Mouse (Mus musculus) C3H10T1/2 (cell line): ENCODE measurements around the gene Zfp689. TPM values are rescaled to one million over a fixed set of nuclear protein-coding genes. Genes with fewer than 3 reads are reported as not detected.

Experiments used
- polyA plus RNA-seq, 2 experiments: library from polyadenylated mRNA; unstranded; fragments of >200 nt; fragmentation: generic; extraction: Trizol; gene quantifications; one replicate each; pipeline ENCODE4 v1.2.1; 2012; ENCODE audit warnings: missing spikeins in 2 of 2

Gene Zfp689
- 1 to 10 TPM; 2.5 to 3.3 TPM for polyA plus RNA-seq

DNA sequence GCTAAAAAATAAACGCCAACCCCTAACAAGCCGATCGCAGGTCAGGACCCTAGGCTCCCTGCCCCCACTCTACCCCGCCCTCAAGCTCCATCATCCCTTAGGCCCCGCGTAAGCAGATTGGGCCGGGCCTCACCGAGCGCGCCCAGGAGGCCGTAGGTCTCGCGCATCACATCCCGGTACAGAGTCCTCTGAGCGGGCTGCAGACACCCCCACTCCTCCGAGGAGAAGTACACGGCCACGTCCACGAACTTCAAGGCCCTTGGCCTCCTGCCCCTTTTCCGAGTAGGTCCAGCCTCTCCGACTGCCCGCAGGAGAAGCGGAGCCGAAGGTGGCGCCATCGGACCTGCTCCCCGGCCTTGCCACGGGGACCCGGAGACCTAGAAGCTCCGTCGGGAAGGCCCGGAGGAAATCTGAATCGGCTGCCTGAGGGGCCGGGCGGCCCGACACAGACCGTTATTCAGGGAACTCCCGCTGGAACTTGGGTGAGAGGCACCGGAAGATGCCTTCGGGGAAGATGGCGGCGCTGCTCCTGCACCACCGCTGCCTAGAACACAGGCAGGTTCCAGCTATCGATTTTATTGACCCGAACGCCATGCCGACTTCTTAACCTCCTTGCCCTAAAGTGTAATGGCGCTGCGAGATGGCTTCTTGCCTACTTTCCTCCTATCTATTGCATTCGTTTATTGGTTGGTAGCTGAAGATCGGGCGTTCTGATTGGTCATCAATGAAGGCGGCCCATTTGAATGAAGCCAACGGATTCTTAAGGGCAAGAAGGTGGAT, at the start of gene Zfp689:
Zfp689 (minus strand) TSS at position 638 of the 780 bp plus-strand sequence.

DNA sequence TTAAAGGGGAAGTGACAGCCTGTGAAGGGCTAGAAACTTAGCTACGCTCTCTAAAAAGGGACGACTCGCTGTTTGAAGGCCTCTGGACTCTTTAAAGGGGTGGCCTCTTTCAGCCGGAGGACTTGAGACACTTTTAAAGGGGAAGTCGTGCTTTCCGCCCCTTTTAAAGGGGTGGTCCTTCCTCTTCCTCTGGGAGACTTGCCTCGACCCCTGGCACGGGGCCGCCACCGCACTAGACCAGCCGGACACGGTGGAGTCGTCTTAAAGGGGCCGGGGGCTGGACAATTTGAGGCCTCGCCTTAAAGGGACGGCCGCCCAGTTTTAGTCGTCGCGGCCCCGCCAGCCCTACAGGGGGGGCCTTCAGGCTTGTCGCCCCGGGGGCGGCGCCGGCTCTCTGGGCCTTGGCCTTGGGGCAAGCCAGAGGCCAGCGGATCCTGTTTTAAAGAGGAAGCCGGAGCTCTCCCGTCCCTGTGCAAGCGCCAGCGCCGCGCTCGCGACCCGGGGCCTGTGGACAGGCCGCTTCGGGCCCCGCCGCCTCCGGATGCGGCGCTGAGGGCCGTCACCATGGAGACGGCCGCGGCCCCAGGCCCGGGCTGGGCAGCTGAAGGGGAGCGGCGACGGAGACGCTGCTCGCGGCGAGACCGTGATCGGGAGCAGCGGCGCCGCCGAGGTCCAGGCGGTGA, 29.8 kb upstream of the Zfp689 start, which contains the start of gene Fbrs:
Fbrs (plus strand) TSS at position 565 of the 683 bp plus-strand sequence.

DNA sequence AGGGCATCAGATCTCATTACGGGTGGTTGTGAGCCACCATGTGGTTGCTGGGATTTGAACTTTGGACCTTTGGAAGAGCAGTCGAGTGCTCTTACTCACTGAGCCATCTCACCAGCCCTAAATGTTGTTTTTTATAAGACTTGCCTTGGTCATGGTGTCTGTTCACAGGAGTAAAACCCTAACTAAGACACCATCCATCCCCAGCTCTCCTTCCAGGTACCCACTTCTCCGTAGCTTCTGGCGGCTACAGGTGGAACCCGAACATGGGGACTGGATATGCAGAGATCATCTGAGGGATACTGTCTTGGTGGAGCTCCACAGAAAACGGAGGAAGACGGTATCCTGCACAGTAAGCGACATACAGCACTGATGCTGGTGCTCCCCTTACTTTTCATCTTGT, 10.4 kb upstream of the Zfp689 start, which contains the start of gene Prr14:
Prr14 (plus strand) TSS at position 301 of the 400 bp plus-strand sequence.

DNA sequence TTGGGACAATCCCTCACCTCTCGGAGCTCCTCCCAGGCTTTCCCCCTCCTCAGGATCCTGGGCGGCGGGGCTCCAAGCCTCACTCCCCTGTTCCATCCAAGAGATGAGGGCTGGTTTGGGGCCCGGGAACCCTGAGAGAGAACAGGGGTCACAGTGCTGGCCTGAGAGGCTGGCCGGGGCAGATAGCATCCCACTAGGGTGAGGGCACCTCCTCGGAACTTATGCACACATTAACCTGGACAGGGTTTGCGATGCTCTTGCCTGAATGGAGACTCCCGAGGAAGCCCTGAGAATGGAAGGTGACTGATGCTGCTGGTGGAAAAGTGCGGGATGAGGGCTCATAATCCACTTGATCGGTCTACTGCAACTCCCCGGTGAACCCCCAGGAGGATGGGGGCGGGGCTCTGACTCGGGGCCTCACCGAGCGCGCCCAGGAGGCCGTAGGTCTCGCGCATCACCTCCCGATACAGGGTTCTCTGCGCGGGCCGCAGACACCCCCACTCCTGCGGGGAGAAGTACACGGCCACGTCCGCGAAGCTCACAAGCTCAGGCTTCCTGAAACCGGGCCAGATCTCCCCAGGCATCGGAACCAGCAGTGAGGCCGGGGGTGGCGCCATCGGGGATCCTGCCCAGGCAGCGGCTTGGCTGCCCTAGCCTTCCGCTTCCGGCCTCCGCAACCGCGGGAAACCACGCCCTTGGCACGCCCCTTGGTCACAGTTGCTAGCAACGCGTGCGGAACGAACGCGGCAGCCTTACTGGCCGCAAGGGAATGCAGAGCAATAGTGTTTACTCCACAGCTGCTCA, 27.4 kb downstream of the Zfp689 start, which contains the start of gene Zfp688:
Zfp688 (minus strand) TSS at position 681 of the 804 bp plus-strand sequence.

DNA sequence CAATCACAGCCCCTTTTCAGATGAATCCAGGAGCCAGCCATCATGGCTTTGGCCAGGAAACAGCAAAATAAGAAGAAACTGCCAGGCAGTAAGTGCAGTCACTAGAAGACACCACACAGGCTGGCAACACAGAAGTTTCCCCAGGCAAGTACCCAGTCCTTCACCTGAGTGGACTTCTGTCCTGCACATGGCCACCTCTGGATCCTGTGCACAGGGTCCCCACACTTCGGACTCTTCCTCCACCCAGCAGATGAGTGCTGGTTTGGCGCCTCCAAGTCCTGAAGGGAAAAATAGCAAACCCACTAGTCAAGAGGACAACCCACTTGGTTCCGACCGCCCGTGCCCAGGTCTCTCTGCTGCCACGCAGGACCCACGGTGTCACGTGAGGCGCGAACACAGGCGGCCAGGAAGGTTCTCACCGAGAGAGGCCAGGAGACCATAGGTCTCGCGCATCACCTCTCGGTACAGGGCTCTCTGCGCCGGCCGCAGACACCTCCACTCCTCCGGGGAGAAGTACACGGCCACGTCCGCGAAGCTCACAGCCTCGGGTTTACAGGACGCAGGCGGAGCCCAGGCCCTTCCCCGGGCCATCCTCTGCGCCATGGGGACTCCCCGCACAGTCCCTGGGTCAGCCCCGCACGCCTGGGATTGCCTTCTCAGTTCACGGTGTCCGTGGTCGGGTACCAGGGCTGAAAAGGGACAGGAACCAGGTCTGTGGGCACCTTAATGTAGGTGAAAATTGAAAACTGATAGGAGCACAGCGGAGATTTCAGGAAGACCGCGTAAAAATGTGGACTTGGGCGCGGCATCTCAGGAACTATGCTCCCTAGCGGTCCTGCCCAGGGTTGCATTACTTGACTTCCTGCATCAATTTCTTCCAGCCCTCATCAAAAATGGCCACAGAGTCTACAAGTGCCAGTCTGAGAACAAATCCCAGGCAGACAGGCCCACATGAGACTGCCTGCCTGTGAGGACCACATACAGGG, 42.7 kb downstream of the Zfp689 start, which contains the start of gene Zfp764:
Zfp764 (minus strand) TSS at position 821 of the 986 bp plus-strand sequence.

DNA sequence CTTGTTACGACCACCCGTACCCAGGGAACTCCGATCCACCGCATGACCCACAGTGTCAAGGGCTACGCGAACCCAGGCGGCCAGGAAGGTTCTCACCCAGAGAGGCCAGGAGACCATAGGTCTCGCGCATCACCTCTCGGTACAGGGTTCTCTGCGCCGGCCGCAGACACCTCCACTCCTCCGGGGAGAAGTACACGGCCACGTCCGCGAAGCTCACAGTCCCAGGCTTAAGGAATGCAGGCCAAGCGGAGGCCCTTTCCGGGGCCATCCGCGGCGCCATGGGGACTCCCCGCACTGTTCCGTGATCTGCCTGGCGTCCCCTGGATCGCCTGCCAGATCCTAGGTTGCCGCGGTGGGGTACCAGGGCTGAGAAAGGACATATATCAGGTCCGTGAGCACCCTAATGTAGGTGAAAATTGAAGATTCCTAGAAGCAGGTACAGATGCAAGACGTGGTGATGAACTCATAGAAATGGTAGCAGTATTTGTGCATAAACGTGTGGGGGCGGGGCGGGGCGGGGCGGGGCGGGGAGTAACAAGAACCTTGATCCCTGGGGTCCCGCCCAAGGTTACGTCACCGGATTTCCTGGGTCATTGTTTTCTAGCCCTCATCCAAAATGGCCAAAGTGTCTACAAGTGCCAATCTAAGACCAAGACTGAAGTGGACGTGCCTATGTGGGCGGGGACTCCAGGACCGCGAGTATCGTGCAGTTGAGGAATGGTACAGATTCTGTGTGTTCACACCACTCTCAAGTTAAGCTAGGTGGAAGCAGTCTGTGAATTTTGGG, 55.6 kb downstream of the Zfp689 start, which contains the start of gene E430018J23Rik:
E430018J23Rik (minus strand) TSS at position 473 of the 787 bp plus-strand sequence.

Other genes starting within 250 kb of the Zfp689 start
- 10 to 100 TPM; 29.3 to 41.2 TPM for gene Tbc1d10b, start 240.7 kb downstream of the Zfp689 start, polyA plus RNA-seq
- 1 to 10 TPM in 1 of 2 experiments, under 1 TPM in 1; 0.81 to 2.0 TPM for gene Mylpf, start 240.3 kb downstream of the Zfp689 start, polyA plus RNA-seq
- gene Zfp553, start 216.1 kb downstream of the Zfp689 start, polyA plus RNA-seq, result 10 to 100 TPM; 10.4 to 16.5 TPM
- 1 to 10 TPM; 2.3 to 7.7 TPM for gene Sept1, start 216.0 kb downstream of the Zfp689 start, polyA plus RNA-seq
- gene Zfp771, start 204.9 kb downstream of the Zfp689 start, polyA plus RNA-seq, result 10 to 100 TPM; 53.6 to 86.7 TPM
- gene Dctpp1, start 188.4 kb downstream of the Zfp689 start, polyA plus RNA-seq, result 100 to 1,000 TPM in 1 of 2 experiments, 10 to 100 TPM in 1; 89.3 to 405 TPM
- 10 to 100 TPM; 11.8 to 13.4 TPM for gene Sephs2, start 175.1 kb downstream of the Zfp689 start, polyA plus RNA-seq
- gene Itgal, start 152.9 kb downstream of the Zfp689 start, polyA plus RNA-seq, result under 1 TPM in 1 of 2 experiments, not detected in 1; 0.18 TPM
- gene Zfp768, start 103.6 kb downstream of the Zfp689 start, polyA plus RNA-seq, result 10 to 100 TPM; 12.4 to 21.7 TPM
- 1 to 10 TPM; 1.9 to 6.1 TPM for gene Zfp747, start 73.1 kb downstream of the Zfp689 start, polyA plus RNA-seq
- gene 9130019O22Rik, start 62.0 kb downstream of the Zfp689 start, polyA plus RNA-seq, result under 1 TPM; 0.05 to 0.08 TPM
- 1 to 10 TPM; 3.0 to 5.2 TPM for gene E430018J23Rik, start 55.5 kb downstream of the Zfp689 start, polyA plus RNA-seq
- gene Zfp764, start 42.3 kb downstream of the Zfp689 start, polyA plus RNA-seq, result under 1 TPM; 0.02 to 0.19 TPM
- 10 to 100 TPM; 11.3 to 25.7 TPM for gene Zfp688, start 27.1 kb downstream of the Zfp689 start, polyA plus RNA-seq
- gene Prr14, start 10.5 kb upstream of the Zfp689 start, polyA plus RNA-seq, result 10 to 100 TPM; 23.4 to 40.6 TPM
- gene Fbrs, start 30.0 kb upstream of the Zfp689 start, polyA plus RNA-seq, result 10 to 100 TPM; 11.9 to 36.7 TPM
- gene Srcap, start 62.8 kb upstream of the Zfp689 start, polyA plus RNA-seq, result 10 to 100 TPM in 1 of 2 experiments, under 1 TPM in 1; 0.92 to 10.3 TPM
- 10 to 100 TPM in 1 of 2 experiments, 1 to 10 TPM in 1; 3.1 to 16.7 TPM for gene Gm42715, start 70.4 kb upstream of the Zfp689 start, polyA plus RNA-seq
- gene Tmem265, start 112.2 kb upstream of the Zfp689 start, polyA plus RNA-seq, result 1 to 10 TPM; 1.6 to 2.0 TPM
- gene Phkg2, start 124.2 kb upstream of the Zfp689 start, polyA plus RNA-seq, result 10 to 100 TPM; 18.5 to 31.4 TPM
- gene Ccdc189, start 139.4 kb upstream of the Zfp689 start, polyA plus RNA-seq, result 10 to 100 TPM in 1 of 2 experiments, 1 to 10 TPM in 1; 7.1 to 20.8 TPM
- gene Rnf40, start 139.6 kb upstream of the Zfp689 start, polyA plus RNA-seq, result 10 to 100 TPM; 15.9 to 30.7 TPM
- 1 to 10 TPM; 1.2 to 8.7 TPM for gene Zfp629, start 166.6 kb upstream of the Zfp689 start, polyA plus RNA-seq